Mouse (Mus musculus) neural tube, embryonic 14.5 days (tissue): ENCODE results near the gene Tyk2. TPM values are rescaled to one million over a fixed set of nuclear protein-coding genes. Genes with fewer than 3 reads are reported as not detected.
A peak's percentile ranks its signal among the peaks of the same experiment; 100 is the strongest.

Source experiments
- ATAC-seq: fragments of 200-750 bp; cut with Nextera tagmentation; 2 replicates; pipeline ENCODE4 v1.8.0; 2017; ENCODE audit warnings: low read depth, mild to moderate bottlenecking, moderate TSS enrichment, moderate library complexity
- H3K27ac ChIP-seq: fragments of 300-500 bp; sonication (generic); 2 replicates; pipeline ENCODE4 v1.5.1; 2014; ENCODE audit warnings: low read depth, mild to moderate bottlenecking, control low read depth, low read length, moderate library complexity, mixed read lengths
- H3K27me3 ChIP-seq: fragments of 300-500 bp; sonication (generic); 2 replicates; pipeline ENCODE4 v1.6.1; 2014; ENCODE audit warnings: low read length; ENCODE audit not compliant: control insufficient read depth, insufficient read depth
- H3K36me3 ChIP-seq: fragments of 300-500 bp; sonication (generic); 2 replicates; pipeline ENCODE4 v1.6.1; 2014; ENCODE audit warnings: low read length, mixed read lengths; ENCODE audit not compliant: control insufficient read depth, insufficient read depth
- H3K4me1 ChIP-seq: fragments of 300-500 bp; sonication (generic); 2 replicates; pipeline ENCODE4 v1.6.1; 2014; ENCODE audit warnings: low read length; ENCODE audit not compliant: control insufficient read depth, insufficient read depth
- H3K4me2 ChIP-seq: fragments of 300-500 bp; sonication (generic); 2 replicates; pipeline ENCODE4 v1.6.1; 2014; ENCODE audit warnings: mild to moderate bottlenecking, low read depth, low read length, control low read depth
- H3K4me3 ChIP-seq: fragments of 300-500 bp; sonication (generic); 2 replicates; pipeline ENCODE4 v1.5.1; 2014; ENCODE audit warnings: low read depth, low read length, control low read depth, mixed read lengths
- H3K9ac ChIP-seq: fragments of 300-500 bp; sonication (generic); replicated peaks from 2 replicates; pipeline ENCODE4 v1.6.1; 2014; ENCODE audit warnings: low read depth, mild to moderate bottlenecking, control low read depth, low read length, mixed read lengths
- H3K9me3 ChIP-seq: fragments of 300-500 bp; sonication (generic); 2 replicates; pipeline ENCODE4 v1.6.1; 2016; ENCODE audit warnings: low read length; ENCODE audit not compliant: control insufficient read depth
- WGBS: fragments of 180-500 bp; shearing (Covaris S2); extraction: QIAGEN DNeasy Blood & Tissue Kit; methylation state at CpG from one replicate; pipeline ENCODE4 v1.1.7; 2014; 5-methylcytosine and 5-hydroxymethylcytosine counted together
- polyA plus RNA-seq: library from polyadenylated mRNA; unstranded; fragments of >200 nt; fragmentation: Nextera tagmentation; extraction: Ambion mirVana; gene quantifications from 2 replicates; pipeline ENCODE4 v1.2.1, GENCODE M21; 2014

Tyk2 gene
- polyA plus RNA-seq, 1 experiment from 2014 or later, result 7.9 TPM

DNA sequence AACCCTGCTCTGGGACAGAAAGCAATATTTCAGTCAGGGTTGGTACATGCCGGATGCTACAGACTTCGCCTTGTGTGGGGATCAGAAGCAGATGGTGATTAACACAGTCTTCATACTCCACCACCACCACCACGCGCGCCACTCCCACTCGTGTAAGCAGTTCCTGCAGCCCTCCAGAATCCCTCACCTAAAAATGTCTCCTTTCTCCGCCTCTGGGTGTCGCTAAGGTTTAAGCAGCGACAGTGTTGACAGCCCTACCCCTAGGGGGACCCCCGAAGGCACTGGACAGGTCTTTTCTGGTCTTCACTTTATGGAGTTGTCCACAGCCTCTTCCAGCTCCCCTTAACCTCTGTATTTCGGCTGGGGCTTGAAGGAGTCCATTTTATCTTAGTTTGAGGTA lies 21.7 kb upstream of the Tyk2 start:
- WGBS, result 5% methylated on average over 11 of the region's 11 CpGs
- no peak for ATAC-seq
- Histone ChIP-seq H3K4me2 (peak overlapping the region; percentile 38; the same call in 1 of the 2 replicates), H3K4me3 (no peak overlapping the region), H3K9me3 (no peaks in the 10 kb centered on the region), H3K36me3 (no peaks in the 10 kb centered on the region), H3K27ac (no peak overlapping the region), H3K9ac (no peak overlapping the region), H3K27me3 (no peaks in the 10 kb centered on the region), H3K4me1 (peaks cover 16% of the 10 kb centered on the region)

DNA sequence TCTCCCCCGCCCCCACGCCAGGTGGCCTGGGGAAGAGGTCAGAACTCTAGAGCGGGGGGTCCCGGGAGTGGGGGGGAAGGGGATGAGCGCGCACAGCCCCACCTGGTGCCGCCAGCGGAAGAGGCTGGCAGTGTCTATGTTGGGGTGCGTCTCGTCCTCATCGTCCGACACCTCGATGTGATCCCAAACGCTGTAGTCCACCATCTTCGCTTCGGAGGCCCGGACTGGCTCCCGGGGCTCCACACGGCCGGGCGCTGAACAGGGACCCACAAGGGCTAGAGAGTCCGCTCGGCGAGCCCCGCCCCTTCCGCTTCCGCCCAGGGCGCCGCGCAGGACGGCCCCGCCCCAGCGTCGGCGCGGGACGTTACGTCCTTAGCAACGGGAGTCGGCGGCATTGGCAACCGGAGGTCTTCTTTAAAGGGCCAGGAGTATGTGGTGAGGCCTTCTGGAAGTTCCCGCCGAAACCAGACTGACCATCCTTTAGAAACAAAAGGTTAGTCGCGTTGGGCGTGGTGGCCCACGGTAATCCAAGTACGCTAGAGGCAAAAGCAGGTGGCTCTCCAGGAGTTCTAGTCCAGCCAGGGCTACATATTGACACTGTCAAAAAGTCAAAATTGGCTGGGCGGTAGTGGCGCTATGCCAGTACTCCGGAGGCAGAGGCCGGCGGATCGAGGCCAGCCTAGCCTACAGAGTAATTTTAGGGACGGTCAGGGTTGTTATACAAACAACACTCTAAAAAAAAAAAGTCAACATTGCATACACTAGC lies 18.8 kb upstream of the Tyk2 start, which contains the start of gene Cdc37:
TSS of gene Cdc37 (minus strand) at position 329 of the 766 bp plus-strand sequence.
- peak; percentile 97 for ATAC-seq
- Histone ChIP-seq H3K4me2 (peak within 1 kb of the TSS; percentile 94), H3K4me1 (peaks cover 19% of the 10 kb centered on the region), H3K27me3 (no peaks in the 10 kb centered on the region), H3K4me3 (peak within 1 kb of the TSS; percentile 75), H3K9me3 (no peaks in the 10 kb centered on the region), H3K9ac (peak within 1 kb of the TSS; percentile 80), H3K36me3 (peaks cover under 1% of the 10 kb centered on the region; the same call in 1 of the 2 replicates), H3K27ac (peak within 1 kb of the TSS; percentile 66)
- 4% methylated on average over 54 of the region's 56 CpGs for WGBS

DNA sequence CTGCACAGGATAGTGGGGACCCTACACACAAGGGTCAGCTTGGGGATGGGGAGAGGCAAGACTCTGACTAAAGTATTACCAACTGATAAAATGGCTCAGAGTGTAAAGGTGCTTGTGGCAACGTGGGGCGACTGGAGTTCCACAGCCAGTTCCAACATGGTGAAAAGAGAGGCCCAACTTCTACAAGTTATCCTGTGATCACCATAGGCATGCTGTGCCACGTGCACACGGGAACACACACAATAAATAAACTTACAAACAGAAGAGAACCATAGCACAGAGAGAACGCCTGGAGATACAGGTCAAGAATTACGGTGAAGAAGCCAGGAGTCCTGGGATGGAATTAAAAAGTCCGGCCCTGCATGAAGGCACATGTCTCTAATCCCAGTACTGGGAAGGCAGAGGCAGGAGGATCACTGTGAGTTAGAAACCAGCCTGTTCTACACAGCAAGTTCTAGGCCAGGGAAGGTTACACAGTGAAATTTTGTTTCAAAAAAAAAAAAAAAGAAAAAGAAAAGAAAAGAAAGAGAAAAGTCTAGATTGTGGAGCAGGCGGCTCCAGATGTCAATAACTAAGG lies 18.1 kb upstream of the Tyk2 start:
- H3K9ac ChIP-seq, result peak overlapping the region; percentile 80
- peak overlapping the region; percentile 66; the same call in 1 of the 2 replicates for H3K27ac ChIP-seq
- ATAC-seq, result no peak
- peak overlapping the region; percentile 75 for H3K4me3 ChIP-seq
- no peaks in the 10 kb centered on the region for H3K9me3 ChIP-seq
- H3K4me1 ChIP-seq, result peaks cover 19% of the 10 kb centered on the region
- H3K4me2 ChIP-seq, result peak overlapping the region; percentile 94
- WGBS, result 13% methylated on average over 8 of the region's 8 CpGs
- H3K27me3 ChIP-seq, result no peaks in the 10 kb centered on the region
- peaks cover 7% of the 10 kb centered on the region; the same call in 1 of the 2 replicates for H3K36me3 ChIP-seq

DNA sequence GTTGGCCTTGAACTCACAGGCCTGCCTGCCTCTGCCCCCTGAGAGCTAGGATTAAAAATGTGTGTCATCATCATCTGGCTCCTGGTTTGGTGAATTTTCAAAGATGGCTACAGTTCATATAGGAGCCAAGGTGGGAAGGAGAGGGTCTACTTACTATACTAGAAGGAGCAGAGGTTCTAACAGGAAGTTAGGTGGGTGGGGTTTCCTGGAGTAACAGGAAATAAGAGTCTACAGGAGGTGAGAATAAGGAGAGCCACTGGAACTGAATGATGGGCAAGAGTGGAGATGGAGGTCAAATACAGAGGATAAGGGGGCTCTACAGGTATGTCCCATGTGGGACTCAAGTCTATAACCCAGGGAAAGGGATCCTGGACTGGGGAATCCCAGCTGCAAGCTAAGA lies 17.4 kb upstream of the Tyk2 start:
- Histone ChIP-seq H3K4me2 (peak overlapping the region; percentile 94), H3K27ac (no peak overlapping the region), H3K36me3 (peaks cover 12% of the 10 kb centered on the region; the same call in 1 of the 2 replicates), H3K27me3 (no peaks in the 10 kb centered on the region), H3K9me3 (no peaks in the 10 kb centered on the region), H3K4me1 (peaks cover 19% of the 10 kb centered on the region), H3K4me3 (no peak overlapping the region), H3K9ac (no peak overlapping the region)
- no peak for ATAC-seq

DNA sequence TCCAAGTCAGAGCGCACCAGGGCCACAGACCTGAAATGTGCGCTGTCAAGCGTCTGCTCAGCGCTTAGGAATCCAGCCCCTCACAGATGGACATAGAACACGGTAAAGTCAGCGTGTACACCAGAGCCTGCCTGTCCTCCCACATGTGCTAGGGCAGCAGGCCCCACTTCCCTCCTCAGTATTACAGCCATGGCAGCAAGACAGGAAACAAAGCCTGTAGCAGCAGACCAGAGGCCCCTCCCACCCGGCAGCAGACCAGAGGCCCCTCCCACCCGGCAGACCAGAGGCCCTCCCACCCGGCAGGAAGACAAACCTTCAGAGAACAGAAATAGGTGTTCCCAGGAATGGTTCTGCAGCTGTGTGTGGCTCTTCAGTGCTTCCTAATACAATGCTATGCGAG lies 15.7 kb upstream of the Tyk2 start:
- no peak overlapping the region for H3K9ac ChIP-seq
- ATAC-seq, result no peak
- H3K4me3 ChIP-seq, result no peak overlapping the region
- peaks cover 26% of the 10 kb centered on the region for H3K36me3 ChIP-seq
- no peaks in the 10 kb centered on the region for H3K9me3 ChIP-seq
- H3K4me1 ChIP-seq, result peaks cover 19% of the 10 kb centered on the region
- no peaks in the 10 kb centered on the region for H3K27me3 ChIP-seq
- H3K27ac ChIP-seq, result no peak overlapping the region; the same call in 1 of the 2 replicates
- WGBS, result 52% methylated on average over 10 of the region's 10 CpGs
- H3K4me2 ChIP-seq, result no peak overlapping the region

DNA sequence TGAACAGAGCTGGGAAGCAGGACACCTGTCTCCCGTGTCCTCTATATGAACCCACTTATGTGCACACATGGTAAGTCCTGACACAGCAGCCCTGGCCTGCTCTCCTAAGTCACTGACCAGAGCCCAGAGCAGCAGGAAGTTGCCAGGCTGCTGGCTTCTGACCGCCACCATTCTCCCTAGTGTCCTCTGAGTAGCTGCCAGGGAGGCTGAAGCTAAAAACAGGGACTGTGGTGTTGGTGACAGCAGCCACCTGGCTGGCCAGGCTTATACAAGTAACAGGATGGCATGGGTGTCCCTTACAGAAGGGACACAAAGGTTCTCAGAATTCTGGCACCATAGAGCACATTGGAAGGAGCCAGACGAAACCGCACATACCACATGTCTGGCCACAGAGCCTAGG lies 14.4 kb upstream of the Tyk2 start:
- 95% methylated on average over 4 of the region's 4 CpGs for WGBS
- H3K9ac ChIP-seq, result no peak overlapping the region
- H3K4me1 ChIP-seq, result peaks cover 19% of the 10 kb centered on the region
- H3K27me3 ChIP-seq, result no peaks in the 10 kb centered on the region
- no peak overlapping the region for H3K4me2 ChIP-seq
- H3K9me3 ChIP-seq, result no peaks in the 10 kb centered on the region
- ATAC-seq, result no peak
- H3K27ac ChIP-seq, result no peak overlapping the region
- H3K4me3 ChIP-seq, result no peak overlapping the region
- peaks cover 38% of the 10 kb centered on the region for H3K36me3 ChIP-seq

DNA sequence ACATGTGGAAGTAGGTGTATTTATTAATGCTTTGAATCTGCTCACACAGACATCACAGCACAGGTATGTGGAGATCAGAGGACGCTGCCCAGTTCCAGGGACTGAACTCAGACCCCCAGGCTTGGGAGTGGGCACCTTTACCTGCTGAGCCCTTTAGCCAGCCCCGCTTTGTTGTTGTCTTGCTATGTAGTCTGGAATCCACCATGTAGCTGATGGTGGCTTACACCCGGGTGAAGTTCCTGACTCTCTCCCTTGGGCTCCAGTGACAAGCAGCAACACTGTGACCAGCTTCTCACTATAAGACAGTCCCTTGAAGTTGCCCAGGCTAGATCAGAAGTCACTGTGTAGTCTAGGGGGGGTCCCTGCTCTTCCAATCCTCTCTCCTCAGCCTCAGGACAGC lies 13.3 kb upstream of the Tyk2 start:
- Histone ChIP-seq H3K27me3 (no peaks in the 10 kb centered on the region), H3K4me3 (no peak overlapping the region), H3K9me3 (no peaks in the 10 kb centered on the region), H3K27ac (no peak overlapping the region), H3K4me1 (peaks cover 19% of the 10 kb centered on the region), H3K4me2 (no peak overlapping the region), H3K9ac (no peak overlapping the region), H3K36me3 (peaks cover 48% of the 10 kb centered on the region)
- 92% methylated on average over 3 of the region's 3 CpGs for WGBS
- no peak for ATAC-seq

DNA sequence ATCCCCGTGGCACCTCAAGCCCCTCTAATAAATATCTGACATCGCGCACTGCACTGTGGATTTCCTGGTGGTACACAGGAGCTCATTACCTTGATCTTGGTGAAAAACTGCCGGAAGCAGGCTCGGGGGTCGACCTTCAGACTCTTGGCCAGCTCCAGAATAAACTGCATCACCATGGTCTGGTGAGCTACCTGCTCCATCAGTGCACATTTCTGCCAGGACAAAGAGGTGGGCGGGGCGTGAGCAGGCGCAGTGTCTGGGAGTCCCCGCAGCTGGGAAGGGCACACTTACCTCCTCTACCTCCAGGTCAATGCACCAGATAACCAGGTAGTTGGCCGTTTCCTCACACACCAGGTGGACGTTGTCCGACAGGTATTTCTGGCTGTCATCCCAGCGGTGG lies 10.9 kb upstream of the Tyk2 start:
- WGBS, result 94% methylated on average over 14 of the region's 14 CpGs

DNA sequence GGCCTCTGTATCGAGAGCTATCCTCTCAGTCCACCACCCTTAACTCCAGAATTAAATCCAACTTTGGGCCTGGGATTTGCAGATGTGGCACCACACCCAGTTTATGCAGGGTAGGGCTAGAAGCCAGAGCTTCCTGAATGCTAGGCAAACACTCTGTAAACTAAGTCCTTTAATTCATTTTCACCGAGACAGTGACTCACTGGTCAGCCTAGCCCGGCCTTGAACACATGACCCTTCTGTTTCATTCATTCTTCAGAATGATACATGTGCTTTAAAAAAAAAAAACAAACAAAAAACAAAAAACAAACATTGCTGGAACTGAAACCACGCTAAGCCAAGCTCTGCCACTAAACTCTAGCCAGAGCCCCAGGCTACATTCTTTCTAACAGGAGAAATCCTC lies 7.3 kb upstream of the Tyk2 start:
- H3K4me1 ChIP-seq, result no peaks in the 10 kb centered on the region
- H3K9me3 ChIP-seq, result no peaks in the 10 kb centered on the region
- 84% methylated on average over 4 of the region's 4 CpGs for WGBS
- no peak overlapping the region for H3K4me3 ChIP-seq
- peaks cover 44% of the 10 kb centered on the region for H3K36me3 ChIP-seq
- H3K4me2 ChIP-seq, result no peak overlapping the region
- H3K27ac ChIP-seq, result no peak overlapping the region
- H3K9ac ChIP-seq, result no peak overlapping the region
- no peak for ATAC-seq
- no peaks in the 10 kb centered on the region for H3K27me3 ChIP-seq

More for the DNA sequence above, 10.9 kb upstream of the Tyk2 start:
- Histone ChIP-seq H3K27me3 (no peaks in the 10 kb centered on the region), H3K9me3 (no peaks in the 10 kb centered on the region), H3K4me3 (no peak overlapping the region), H3K27ac (no peak overlapping the region), H3K36me3 (peaks cover 56% of the 10 kb centered on the region), H3K4me1 (peaks cover 1% of the 10 kb centered on the region; the same call in 1 of the 2 replicates), H3K9ac (no peak overlapping the region), H3K4me2 (no peak overlapping the region)
- no peak for ATAC-seq
